Mouse (Mus musculus): ENCODE results near the gene Defb23.

Defb23 gene

DNA sequence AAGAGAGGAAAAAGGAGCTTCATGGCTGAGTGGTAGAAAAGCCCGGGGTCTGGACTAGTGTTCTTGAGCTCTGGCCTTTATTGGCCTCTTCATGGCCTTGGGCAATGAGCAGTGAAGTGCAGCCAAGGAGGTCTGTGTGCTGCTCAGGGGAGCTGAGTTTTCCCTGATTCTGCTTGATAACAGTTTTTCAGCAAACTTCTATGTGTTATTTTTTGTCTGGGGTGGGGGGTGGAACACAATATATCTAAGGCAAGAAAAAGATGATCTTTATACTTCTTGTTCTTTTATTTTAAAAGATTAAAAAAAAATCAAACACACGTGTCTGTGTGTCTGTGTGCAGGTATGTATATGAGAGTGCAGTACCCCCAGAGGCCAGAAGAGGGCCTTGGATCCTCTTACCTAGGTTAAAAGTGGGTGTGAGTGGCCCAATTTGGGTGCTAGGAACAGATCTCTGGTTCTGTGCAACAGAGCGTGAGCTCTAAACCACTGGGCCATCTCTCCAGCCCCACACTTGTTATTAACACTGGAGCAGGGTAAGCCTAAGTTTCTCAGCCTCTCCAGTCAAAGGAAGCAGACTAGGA lies at the start of gene Defb23:
Gene Defb23, minus strand, starts transcription at position 51 of the 581 bp plus-strand sequence.
- DNase-seq (ENCODE audit: low spot score) = no peak

- no peak for DNase-seq (ENCODE audit: low spot score)
These were observed 47.2 kb upstream of the Defb23 start, which contains the start of gene Defb26 for GRCm38 (mm10) chr2:152511592-152511991. TSS of gene Defb26 (minus strand) at chr2:152511692.

DNA sequence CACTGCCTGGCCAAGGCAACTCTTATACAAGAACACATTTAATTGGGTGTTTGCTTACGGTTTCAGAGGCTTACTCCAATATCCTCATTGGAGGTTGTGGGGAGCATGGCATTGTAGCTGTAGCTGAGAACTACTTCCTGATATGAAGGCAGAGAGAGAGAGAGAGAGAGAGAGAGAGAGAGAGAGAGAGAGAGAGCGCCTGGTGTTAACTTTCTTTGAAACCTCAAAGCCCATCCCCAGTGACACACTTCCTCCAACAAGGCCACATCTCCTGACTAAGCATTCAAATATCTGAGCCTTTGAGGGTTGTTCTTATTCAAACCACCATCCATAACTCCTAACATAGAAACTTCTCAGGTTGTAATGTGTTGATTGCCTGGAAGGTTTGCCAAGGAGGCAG lies 39.5 kb upstream of the Defb23 start:
- no peak for DNase-seq (ENCODE audit: low spot score)

DNA sequence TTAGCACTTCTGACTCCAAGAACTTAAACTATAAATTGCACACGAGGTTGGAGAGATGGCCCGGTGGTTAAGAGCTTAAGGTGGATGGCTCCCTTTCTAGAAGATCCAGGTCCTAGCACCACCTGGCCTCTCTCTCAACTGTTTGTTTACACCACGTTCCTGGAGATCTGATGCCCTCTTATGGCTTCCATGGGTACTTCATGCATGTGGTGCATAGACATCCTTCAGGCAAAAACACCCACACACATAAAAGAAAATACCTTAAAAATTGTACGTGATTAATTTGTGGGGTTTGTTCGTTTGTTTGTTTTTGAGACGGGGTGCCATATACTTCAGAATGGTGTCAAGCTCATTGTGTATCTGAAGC lies 36.4 kb upstream of the Defb23 start:
- DNase-seq (ENCODE audit: low spot score) = no peak

- no peak for DNase-seq (ENCODE audit: low spot score)
These were observed 35.9 kb upstream of the Defb23 start for GRCm38 (mm10) chr2:152500204-152500862.

- DNase-seq (ENCODE audit: low spot score) = no peak
These were observed 33.6 kb upstream of the Defb23 start for GRCm38 (mm10) chr2:152498020-152498419.

DNA sequence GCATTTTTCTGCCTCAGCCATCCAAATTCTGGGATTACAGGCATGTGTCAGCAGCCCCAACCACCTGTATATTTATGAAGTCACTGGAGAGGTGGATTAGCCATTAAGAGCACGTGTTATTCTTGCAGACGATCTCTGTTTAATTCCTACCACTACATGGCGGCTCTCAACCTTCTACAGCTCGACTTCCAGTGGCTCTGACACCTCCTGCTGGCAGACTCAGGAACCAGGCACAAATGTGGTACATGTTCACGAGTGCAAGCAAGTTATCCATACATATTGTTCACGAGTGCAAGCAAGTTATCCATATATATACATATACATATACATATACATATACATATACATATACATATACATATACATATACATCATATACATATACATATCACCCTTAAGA lies 28.7 kb upstream of the Defb23 start:
- DNase-seq (ENCODE audit: low spot score) = no peak

DNA sequence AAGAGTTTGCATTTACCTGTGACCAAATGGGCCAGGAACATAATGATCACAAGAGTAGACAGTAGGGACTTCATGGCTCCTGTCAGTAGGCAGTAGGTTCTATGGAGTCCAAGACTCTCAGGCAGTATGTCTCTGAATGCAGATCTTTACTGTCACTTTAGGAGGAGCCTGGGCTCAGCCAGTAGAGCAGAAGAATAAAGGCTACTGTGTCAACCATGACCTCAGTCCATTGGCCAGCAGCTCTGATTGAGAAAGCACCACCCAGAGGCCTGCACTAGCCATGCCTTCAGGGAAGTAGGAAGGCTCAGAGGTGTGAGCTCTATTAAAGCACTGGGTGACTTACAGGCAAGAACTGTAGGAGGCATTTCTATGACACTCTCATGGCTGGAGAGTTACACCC lies 25.6 kb upstream of the Defb23 start, which contains the start of gene Defb22:
Gene Defb22, minus strand, starts transcription at position 101 of the 400 bp plus-strand sequence.
- no peak for DNase-seq (ENCODE audit: low spot score)

- DNase-seq (ENCODE audit: low spot score) = no peak
These were observed 22.6 kb upstream of the Defb23 start for GRCm38 (mm10) chr2:152487024-152487423.

GRCm38 (mm10) chr2:152481726-152482125 lies 17.3 kb upstream of the Defb23 start:
- DNase-seq (ENCODE audit: low spot score) = no peak

DNA sequence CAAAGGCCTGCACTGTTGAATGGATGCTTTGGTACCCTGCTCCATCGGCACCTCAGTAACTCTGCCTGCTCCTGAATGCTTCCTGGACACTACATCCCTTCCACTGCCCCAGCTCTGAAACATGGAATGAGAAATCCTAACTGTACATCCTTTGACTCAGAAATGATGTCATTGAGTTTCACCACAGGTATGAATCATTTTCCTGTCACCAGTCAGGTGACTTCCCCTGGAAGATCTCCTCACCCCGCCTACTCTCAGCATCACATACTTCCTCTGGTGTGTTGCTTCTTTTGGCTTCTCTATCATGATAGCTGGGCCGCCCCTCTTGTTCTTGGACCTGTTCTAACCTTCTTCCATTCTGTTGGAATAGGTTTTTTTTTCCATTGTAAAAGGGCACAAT lies 16.5 kb upstream of the Defb23 start:
- no peak for DNase-seq (ENCODE audit: low spot score)

DNA sequence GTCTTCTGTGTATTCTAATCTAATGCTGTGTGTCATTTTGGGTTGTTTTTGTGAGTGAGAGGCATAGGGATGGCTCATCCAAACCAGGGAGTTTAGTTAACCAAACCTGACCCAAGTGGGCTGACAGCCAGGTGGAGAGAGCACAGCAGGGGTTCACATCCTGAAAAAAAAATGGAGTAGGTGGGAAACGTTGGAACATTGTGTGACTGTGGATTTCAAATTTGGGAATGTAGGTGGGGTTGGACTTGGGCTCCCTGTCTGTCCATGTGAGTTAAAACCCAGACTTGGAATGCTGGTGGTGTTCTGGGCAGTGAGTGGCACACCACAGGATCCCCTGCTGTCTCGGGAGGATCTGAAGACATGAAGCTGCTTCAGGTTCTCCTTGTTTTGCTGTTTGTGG lies 12.3 kb upstream of the Defb23 start, which contains the start of gene Defb20:
Gene Defb20, plus strand, starts transcription at position 301 of the 400 bp plus-strand sequence.
- DNase-seq (ENCODE audit: low spot score) = no peak

DNA sequence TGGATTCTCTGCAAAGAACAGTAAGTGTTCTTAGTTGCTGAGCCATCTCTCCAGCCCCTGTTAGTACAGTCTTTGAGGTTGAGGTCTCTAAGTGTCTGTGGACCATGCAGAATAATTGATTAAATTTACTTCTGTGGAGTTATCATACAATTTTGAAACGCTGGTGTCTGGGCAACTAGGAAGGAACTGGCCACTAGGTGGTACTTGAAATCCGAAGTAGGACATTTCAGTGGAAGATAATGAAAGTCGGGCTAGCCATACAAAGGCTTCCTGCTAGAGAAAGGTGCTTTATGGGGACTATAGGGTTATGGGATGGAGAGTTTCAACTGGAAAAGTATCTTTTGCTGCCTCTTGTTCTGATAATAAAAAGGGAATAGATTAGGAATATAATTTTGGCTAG lies 8.0 kb upstream of the Defb23 start:
- no peak for DNase-seq (ENCODE audit: low spot score)

DNA sequence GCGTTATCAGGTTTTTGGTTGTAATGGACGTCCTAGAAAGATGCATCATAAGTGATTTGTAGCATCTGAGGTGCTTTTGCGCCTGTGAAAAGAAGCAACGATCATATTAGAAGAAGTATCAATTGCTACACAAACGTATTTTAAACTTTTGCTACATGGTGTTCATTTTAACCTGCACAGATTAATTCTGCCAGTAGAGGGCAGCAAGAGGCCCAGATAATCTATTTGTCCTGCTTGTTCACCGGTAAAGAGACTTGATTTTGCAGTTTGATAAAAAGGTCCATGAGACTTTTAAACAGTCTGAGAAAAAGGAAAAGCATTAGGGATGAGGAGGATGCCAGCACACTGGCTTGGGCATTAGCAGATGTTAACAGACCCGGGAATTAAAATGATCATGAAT lies 6.6 kb upstream of the Defb23 start:
- DNase-seq (ENCODE audit: low spot score) = peak; percentile 18

GRCm38 (mm10) chr2:152459241-152459640 lies 5.2 kb downstream of the Defb23 start:
- DNase-seq (ENCODE audit: low spot score) = no peak

- DNase-seq (ENCODE audit: low spot score) = no peak
These were observed 12.2 kb downstream of the Defb23 start for GRCm38 (mm10) chr2:152452101-152452781.

DNA sequence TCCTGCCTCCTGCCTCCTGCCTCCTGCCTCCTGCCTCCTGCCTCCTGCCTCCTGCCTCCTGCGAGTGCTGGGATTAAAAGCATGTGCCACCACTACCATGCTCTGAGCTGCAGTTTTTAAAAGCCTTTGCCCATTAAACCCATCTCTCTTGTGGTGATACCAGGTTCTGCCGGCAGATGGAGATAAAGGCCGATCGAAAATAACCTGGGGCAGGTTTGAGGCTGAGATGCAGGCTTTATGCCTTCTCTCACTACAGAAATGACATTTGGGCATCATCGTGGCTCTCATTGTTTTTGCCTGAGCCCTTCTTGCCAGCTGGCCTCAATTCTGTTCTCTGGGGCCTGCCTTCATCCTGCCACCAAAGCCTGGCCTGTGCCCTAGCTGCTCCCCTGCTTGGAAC lies 14.2 kb downstream of the Defb23 start:
- peak; percentile 46 for DNase-seq (ENCODE audit: low spot score)

- no peak for DNase-seq (ENCODE audit: low spot score)
These were observed 17.0 kb downstream of the Defb23 start for GRCm38 (mm10) chr2:152447461-152447860.

DNA sequence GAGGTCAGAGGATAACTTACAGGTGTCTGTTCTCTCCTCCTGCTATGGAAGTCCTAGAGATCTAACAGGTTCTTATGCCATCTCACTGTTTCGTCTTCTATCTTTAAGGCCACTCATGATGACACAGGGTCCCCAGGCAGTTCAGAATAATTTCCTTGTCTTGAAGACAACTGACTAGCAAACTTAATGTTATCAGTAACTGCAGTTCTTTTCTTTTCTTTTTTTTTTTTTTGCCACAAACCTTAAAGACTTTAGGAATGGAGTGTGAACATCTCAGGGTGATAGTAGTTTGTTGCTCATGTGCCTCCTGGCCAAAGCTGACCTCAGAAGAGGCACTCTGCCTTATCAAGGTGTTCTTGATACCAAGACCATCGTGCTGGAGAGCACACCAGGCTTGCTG lies 17.8 kb downstream of the Defb23 start:
- no peak for DNase-seq (ENCODE audit: low spot score)

DNA sequence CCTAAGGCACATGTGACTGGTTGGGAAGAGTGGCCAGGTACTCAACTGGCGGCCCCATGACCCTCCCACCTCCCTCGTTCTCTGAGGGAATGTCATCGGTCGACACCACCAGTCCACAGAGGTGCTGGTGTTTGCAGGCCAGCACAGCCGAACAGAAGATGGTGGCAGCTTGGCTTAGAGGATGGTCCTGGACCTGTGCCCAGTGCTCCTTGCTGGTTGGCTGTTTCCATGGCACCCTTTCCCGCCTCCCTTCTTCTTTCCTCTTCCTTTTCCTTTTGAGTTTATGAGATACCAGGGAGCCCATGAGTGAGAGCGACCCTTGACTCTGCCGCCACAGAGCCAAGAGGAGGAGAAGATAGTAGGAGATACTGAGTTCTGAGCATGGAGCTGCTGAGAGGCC lies 21.1 kb downstream of the Defb23 start:
- no peak for DNase-seq (ENCODE audit: low spot score)

GRCm38 (mm10) chr2:152442322-152442721 lies 22.1 kb downstream of the Defb23 start:
- no peak for DNase-seq (ENCODE audit: low spot score)

DNA sequence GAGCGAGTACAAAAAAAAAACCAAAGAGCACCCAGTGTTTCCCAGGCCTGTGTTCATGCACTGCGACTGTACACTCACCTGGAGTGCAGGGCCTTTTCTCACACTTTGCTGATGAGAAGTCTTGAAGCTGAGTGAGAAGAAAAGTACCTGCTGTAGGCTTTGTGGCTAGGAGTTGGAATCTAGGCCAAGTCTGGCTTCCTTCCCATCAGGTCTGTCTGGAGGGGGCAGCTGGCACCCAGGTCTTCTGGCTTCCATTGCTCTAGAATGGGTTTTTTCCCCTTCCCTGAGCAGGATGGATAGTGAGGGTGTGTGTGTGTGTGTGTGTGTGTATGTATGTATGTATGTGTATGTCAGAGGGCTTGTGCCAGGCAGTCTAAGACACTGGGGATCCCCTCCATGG lies 24.6 kb downstream of the Defb23 start:
- no peak for DNase-seq (ENCODE audit: low spot score)

DNA sequence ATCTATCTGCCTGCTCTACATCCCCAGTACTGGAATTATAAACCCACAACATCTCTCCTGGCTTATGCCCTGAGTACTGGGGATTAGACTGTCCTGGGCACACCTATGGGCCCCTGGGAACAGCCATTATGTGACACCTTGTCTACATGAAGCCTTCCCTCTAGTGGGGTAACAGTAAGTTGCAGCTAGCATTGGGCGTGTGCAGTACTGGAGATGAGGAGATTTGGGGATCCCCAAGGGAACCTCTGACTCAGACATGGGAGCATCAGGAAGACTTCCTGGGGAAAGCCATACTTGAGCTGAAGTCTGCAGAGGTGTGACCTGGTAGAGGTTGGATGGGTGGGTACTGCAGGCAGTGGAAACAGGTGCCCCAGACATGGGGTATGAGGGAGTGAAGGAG lies 25.5 kb downstream of the Defb23 start:
- DNase-seq (ENCODE audit: low spot score) = no peak

All from ovary, postnatal 10 days (tissue).